Mouse (Mus musculus): ENCODE data around the gene Cnksr3.

- no peak for TF ChIP-seq CTCF (conservative IDR thresholded peaks at IDR 0.05; ENCODE audit: low read length)
- TF ChIP-seq NANOG (IDR thresholded peaks at IDR 0.05; ENCODE audit: borderline replicate concordance, low read length), result no peak
Measured at GRCm38 (mm10) chr10:7183171-7183631, 28.8 kb downstream of the Cnksr3 start.
